Mouse (Mus musculus) splenic B cell, adult 2 months (primary cell): ENCODE measurements around the gene Arpc2.

Source experiments
- DNase-seq: peaks from one replicate; pipeline ENCODE4 v3.0.0-alpha.2; 2011; ENCODE audit warnings: low read depth, low spot score
- H3K27me3 ChIP-seq: 2 replicates; pipeline ENCODE4 v1.6.1; 2012; ENCODE audit warnings: mild to moderate bottlenecking, low read length, moderate library complexity, mixed read lengths; ENCODE audit not compliant: control insufficient read depth, poor library complexity, insufficient read depth, severe bottlenecking
- H3K36me3 ChIP-seq: 2 replicates; pipeline ENCODE4 v1.6.1; 2012; ENCODE audit warnings: mild to moderate bottlenecking, low read length, moderate library complexity, mixed read lengths; ENCODE audit not compliant: control insufficient read depth, poor library complexity, insufficient read depth, severe bottlenecking

The Arpc2 gene

DNA sequence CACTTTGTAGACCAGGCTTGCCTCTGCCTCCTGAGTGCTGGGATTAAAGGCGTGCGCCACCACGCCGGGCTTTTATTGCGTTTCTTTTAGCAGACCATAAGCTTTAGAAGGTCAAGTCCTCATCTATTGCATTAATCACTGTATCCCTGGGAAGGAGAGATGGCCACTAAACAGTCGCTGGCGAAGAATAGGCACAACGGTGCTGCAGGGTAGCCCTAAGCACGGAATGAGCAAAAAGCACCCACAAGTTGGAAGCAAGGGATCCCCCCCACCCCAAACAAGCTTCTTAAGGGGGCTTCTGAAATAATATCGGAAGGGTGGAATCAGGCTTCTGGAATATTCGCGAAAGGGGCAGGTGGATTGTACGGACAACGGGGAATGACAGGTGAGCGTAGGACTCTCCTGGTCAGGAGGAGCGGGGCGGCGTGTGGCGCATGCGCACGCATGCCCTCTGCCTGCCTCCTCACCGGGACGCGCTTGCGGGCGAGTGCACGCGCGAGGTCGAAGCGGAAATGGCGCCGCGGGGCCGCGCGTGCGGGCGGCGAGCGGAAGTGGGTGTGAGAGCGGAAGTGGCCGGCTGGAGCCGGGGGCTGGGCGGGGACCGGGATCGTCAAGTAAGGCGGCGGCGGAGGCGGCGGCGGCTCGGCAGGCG is at the start of gene Arpc2:
Arpc2 (plus strand) TSS at position 147 of the 652 bp plus-strand sequence.
- H3K27me3 ChIP-seq = no peaks in the 10 kb centered on the region
- peak; percentile 98 for DNase-seq
- H3K36me3 ChIP-seq = peaks cover 1% of the 10 kb centered on the region; the same call in 1 of the 2 replicates

DNA sequence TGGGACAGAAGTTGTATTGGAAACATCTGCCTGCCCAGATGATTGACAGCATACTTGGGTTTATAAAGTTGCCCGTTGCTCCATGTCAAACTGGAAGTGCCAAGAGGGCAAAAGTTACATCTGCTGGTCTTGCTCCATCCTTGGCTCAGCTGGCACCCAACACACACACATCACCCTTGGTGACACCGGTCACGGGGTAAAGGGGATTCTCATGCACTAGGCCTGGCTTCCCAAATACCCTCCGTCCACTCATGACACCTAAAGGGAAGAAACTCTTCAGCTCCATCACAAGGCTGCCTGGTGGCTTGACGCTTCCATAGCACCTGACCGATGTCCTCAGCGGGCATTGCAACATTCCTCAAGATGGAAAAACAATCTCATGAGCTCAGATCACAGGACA is 45.4 kb upstream of the Arpc2 start:
- Histone ChIP-seq H3K27me3 (no peaks in the 10 kb centered on the region), H3K36me3 (no peaks in the 10 kb centered on the region)
- DNase-seq = no peak

DNA sequence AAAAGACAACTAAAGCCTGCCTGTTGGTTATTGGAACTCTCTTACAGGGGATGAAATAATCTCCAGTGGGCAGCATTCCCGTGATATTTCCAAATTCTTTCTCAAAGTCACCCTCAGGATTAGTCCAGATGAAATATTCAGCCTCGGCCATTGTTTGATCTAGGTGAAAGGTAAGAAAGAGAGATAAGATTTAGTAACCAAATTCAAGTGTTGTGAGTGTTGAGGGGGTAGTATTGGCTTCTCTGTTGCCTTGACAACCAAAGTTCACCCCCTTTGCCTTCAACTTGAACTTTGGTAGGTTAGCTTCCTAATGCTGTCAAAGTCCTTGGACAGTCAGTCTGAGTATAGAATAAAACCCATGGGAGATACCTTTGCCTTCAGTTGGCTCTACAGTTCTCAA is 43.2 kb upstream of the Arpc2 start:
- Histone ChIP-seq H3K27me3 (no peaks in the 10 kb centered on the region), H3K36me3 (no peaks in the 10 kb centered on the region)
- no peak for DNase-seq

DNA sequence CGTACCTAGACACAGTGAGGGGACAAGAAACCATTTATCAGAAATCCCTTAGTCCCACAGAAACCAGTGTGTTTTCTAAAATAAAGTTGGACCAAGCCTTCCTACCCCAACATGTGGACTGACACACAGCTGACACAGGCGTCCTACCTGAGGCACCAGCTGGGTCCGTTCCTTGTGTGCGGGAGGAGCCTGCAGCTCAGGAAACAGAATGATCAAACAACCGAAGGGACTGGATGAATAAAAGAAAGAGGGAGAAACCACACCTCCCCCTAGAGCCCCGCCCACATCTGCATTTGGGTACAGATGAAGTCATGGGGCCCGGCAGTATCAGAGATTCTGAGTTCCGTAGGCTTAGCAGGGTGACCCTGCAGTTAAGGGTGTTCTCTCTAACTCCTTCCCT is 41.4 kb upstream of the Arpc2 start, which contains the start of gene Cxcr1:
Cxcr1 (minus strand) TSS at position 187 of the 400 bp plus-strand sequence.
- no peaks in the 10 kb centered on the region; the same call in 1 of the 2 replicates for H3K27me3 ChIP-seq
- no peak for DNase-seq

DNA sequence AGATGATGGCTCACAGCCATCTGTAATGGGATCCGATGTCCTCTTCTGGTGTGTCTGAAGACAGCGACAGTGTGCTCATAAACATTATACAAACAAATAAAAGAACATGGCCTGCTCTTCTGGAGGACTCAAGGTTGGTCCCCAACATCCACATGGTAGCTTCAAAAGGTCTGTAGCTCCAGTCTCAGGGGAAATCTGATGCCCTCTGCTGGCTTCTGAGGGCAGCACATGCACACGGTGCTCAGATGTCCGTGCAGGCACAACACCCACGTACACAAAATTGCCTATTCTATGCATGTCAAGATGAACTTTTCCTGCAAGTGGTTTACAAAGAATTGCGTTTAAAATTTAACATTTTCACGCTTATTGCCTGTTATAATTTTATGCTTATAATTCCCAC is 39.9 kb upstream of the Arpc2 start:
- H3K27me3 ChIP-seq = no peaks in the 10 kb centered on the region; the same call in 1 of the 2 replicates
- no peaks in the 10 kb centered on the region for H3K36me3 ChIP-seq
- peak; percentile 65 for DNase-seq

More for the DNA sequence above, 41.4 kb upstream of the Arpc2 start, which contains the start of gene Cxcr1:
- no peaks in the 10 kb centered on the region for H3K36me3 ChIP-seq

DNA sequence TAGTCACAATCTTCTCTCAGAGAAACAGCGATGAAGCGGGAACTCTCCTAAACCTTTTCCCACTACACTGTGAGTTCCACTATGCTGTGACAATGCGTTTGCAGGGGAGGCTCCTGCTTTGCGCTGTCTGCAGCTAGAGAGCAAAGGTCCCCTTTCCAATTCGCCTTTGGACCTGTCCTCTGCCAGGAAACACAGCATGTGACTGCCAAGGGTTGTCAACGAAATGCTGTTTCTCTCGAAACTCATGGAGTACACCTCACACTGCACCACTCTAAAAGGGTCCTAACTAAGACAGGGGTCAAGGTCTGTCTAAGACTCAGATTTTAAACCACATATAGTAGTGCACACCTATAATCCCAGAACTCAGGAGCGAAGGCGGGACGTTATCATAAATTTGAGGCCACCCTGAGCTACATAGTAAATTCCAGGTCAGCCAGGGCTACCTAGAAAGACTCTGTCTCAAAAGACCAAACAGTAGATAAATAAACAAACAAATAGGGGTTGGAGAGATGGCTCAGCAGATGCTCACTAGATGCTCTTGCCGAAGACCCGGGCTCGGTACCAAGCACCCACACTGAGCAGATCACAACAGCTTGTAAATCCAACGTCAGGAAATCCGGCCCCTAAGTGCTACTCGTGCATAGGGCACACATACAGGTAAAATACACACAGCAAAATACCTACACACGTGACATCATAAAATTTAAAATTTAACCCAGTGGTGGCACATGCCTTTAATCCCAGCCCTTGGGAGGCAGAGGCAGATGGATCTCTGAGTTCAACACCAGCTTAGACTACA is 39.1 kb upstream of the Arpc2 start:
- no peak for DNase-seq
- Histone ChIP-seq H3K36me3 (no peaks in the 10 kb centered on the region), H3K27me3 (no peaks in the 10 kb centered on the region; the same call in 1 of the 2 replicates)

DNA sequence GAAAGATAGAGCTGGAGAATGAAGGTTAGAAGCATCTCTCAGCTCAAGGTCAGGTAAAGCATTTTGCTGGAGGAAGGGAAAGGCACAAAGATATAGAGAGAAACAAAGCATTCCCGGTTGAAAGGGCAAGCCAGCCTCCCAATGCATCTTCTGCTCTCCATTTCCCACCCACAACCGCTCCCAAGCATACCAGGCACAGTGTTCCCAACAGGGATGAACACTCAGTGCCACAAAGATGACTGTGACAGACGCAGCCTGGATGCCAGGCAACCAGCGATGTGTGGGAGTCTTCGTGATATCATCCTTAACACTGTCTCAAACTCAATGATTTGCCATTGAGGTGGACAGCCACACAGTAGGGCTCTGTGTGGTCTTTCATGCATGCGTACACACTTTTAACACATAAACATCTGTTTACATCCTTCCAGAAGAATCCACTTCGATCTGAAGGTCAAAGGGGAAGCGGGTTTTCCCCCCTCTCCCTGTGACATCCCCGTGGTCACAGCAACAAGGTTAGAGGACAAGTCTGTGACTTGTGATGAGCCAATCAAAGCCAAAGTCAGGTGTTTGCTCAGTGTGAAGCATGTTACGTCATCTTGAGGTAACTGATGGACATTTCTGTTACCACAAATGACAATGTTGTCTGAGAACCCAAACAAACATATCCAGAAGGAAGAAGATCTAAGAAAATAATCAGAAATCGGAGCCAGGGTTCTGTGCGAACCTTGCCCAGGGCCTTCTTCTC is 38.0 kb upstream of the Arpc2 start:
- no peak for DNase-seq
- Histone ChIP-seq H3K27me3 (no peaks in the 10 kb centered on the region; the same call in 1 of the 2 replicates), H3K36me3 (no peaks in the 10 kb centered on the region)

DNA sequence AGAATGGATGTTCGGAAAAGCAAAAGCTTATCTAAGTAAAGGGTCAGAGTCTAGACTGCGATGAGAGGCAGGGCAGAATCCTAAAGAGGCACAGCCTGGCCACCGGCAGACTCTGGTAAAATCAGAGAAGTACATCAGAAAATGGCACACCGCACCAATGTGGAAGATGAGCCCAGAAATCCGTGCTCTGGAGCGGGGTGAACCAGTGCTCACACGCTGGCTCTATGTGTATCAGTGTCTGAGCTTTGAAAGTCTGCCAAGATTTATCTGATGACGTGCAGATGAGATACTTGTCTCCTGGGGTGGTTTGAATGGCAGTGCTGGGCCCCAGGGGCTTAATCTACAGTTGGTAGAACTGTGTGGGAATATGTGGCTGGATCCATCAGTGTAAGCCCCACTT is 36.8 kb upstream of the Arpc2 start:
- Histone ChIP-seq H3K27me3 (no peaks in the 10 kb centered on the region; the same call in 1 of the 2 replicates), H3K36me3 (no peaks in the 10 kb centered on the region)
- no peak for DNase-seq

DNA sequence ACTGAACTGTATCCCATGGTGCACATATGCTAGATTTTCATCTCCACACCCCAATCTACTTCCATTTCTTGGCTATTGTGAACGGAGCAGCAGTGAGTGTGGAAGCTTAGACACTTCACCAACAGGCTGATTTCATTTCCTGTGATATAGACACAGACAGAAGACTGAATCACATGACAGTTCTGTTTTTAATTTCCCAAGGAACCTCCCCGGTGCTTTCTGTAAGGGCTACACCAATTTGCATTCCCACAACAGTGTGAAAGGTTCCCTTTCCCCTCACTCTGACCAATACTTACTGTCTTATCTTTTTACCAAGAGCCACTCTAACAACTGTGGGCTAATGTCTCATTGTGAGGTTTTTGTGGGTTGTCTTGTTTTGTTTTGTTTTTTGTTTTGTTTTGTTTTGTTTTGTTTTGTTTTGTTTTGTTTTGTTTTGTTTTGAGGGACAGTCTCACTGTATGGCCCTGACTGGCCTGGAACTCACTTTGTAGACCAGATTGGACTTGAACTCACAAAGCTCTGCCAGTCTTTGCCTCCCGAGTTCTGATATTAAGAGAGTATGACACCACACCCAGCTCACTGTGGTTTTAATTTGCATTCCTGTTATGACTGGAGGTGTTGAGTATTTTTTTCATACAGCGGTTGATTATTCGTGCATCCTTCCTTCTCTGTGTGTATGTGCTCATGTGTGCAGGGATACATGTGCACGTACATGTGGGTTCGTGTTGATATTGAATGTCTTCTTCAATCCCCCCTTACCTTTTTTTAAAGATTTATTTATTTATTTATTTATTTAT is 34.6 kb upstream of the Arpc2 start:
- Histone ChIP-seq H3K36me3 (no peaks in the 10 kb centered on the region), H3K27me3 (no peaks in the 10 kb centered on the region; the same call in 1 of the 2 replicates)
- peak; percentile 54 for DNase-seq

DNA sequence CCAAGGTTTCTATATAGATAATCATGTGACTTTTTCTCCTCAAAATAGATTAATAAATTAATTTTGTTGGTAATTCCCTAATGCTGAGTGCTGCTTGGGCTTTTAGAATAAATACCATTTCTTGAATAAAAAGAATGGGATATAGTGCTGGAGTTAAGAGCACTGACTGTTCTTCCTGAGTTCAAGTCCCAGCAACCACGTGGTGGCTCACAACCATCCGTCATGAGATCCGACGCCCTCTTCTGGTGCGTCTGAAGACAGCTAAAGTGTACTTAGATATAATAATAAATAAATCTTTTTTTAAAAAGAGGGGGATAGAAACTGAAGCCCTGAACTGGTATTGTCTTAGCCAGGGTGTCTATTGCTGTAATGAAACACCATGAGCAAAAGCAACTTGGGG is 32.4 kb upstream of the Arpc2 start:
- no peak for DNase-seq
- no peaks in the 10 kb centered on the region; the same call in 1 of the 2 replicates for H3K27me3 ChIP-seq
- no peaks in the 10 kb centered on the region for H3K36me3 ChIP-seq

DNA sequence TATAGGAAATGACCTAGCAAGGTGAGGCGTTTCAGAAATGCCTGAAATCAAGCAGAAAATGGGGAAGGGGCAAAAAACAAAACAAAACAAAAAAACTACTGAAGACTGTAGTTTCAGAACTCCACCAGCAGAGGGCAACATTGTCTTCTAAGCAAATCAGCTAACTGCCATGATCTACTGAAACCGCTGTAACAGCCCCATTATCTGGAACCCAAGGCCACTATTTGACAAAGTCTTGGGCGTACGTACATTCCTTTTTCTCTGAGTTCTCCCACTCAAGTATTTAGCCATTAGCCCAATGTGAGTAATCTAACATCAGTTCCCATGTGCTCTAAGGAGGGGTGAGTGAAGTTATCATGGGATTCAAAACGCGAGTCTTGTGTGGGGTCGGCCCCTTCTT is 30.0 kb upstream of the Arpc2 start:
- no peaks in the 10 kb centered on the region for H3K27me3 ChIP-seq
- H3K36me3 ChIP-seq = no peaks in the 10 kb centered on the region
- DNase-seq = peak; percentile 74

DNA sequence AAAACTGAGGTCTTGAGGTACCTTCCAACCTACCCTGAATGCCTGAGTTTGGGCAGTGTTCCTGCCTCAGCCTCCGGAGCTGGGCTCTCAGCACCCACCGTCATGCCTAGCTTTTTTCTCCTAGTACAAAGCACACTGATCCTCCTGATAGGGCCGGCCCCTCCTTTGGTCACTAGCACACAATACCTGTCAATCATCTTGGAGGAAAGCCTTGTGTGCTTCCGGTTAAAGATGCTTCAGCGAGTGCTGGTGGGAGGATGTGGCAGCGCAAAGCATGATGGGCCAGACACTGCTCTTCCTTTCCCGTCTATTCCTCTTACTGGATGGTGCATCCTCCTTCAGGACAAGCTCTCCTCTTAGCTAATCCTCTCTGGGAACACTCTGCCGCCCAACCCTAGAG is 29.2 kb upstream of the Arpc2 start:
- H3K36me3 ChIP-seq = no peaks in the 10 kb centered on the region
- DNase-seq = no peak

DNA sequence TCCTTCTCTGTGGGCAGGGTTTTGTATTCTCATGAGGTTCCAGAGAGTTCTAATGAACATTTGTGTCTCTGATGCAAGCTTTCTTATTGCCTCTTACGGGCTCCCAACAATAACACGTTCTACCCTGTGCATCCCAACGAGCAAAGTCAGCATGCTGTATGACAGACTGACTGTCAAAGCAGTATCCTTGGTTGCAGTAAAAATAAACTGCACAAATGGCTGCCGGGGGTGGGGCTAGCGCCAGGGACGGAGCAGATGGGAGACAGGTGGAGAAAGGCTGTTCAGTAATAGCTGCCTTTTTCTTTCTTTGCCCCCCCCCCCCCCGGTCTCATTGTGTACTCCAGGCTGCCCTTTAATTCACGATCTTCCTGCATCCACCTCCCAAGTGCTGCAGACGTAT is 28.0 kb upstream of the Arpc2 start:
- H3K27me3 ChIP-seq = no peaks in the 10 kb centered on the region
- H3K36me3 ChIP-seq = no peaks in the 10 kb centered on the region
- DNase-seq = no peak

More for the DNA sequence above, 29.2 kb upstream of the Arpc2 start:
- no peaks in the 10 kb centered on the region for H3K27me3 ChIP-seq

DNA sequence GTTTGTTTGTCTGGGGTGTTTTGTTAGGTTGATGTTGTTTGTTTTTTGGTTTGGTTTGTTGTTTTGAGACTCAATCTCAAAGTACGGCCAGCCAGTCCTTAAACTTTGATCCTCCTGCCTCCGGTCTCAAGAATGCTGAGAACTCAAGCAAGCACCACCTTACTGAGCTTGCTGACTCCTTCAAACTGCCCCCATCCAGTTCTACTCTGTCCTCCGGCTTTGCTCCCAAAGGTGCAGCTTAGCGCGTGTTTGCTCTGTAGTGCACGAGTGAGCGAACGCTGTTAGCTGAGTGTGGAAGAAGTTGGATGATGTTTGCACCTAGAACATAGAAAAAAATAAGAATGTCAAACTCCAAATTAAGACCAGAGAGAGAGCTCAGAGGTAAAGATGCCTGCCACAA is 26.9 kb upstream of the Arpc2 start:
- no peak for DNase-seq
- Histone ChIP-seq H3K27me3 (no peaks in the 10 kb centered on the region), H3K36me3 (no peaks in the 10 kb centered on the region)
